Mouse (Mus musculus) forebrain, embryonic 10.5 days (tissue): ENCODE results near the gene Tkt. TPM values are rescaled to one million over a fixed set of nuclear protein-coding genes. Genes with fewer than 3 reads are reported as not detected.

Source experiments
- DNase-seq: peaks from one replicate; pipeline ENCODE4 v3.0.0-alpha.2; 2017; ENCODE audit warnings: low spot score; ENCODE audit errors: extremely low spot score
- H3K27ac ChIP-seq: fragments of 300-500 bp; sonication (generic); 2 replicates; pipeline ENCODE4 v1.5.1; 2016; ENCODE audit warnings: mild to moderate bottlenecking
- H3K27me3 ChIP-seq: fragments of 300-500 bp; sonication (generic); 2 replicates; pipeline ENCODE4 v1.6.1; 2016; ENCODE audit warnings: mild to moderate bottlenecking; ENCODE audit not compliant: poor library complexity, severe bottlenecking
- H3K36me3 ChIP-seq: fragments of 300-500 bp; sonication (generic); replicated peaks from 2 replicates; pipeline ENCODE4 v1.6.1; 2016; ENCODE audit warnings: mild to moderate bottlenecking, moderate library complexity
- H3K4me1 ChIP-seq: fragments of 300-500 bp; sonication (generic); 2 replicates; pipeline ENCODE4 v1.6.1; 2016
- H3K4me3 ChIP-seq: fragments of 300-500 bp; sonication (generic); 2 replicates; pipeline ENCODE4 v1.5.1; 2016; ENCODE audit warnings: mild to moderate bottlenecking, moderate library complexity
- H3K9me3 ChIP-seq: fragments of 300-500 bp; sonication (generic); 2 replicates; pipeline ENCODE4 v1.6.1; 2016; ENCODE audit warnings: mild to moderate bottlenecking, moderate library complexity
- WGBS: fragments of 180-500 bp; shearing (Covaris S2); methylation state at CpG from one replicate; pipeline ENCODE4 v1.1.7; 2016; 5-methylcytosine and 5-hydroxymethylcytosine counted together
- polyA plus RNA-seq: library from polyadenylated mRNA; unstranded; fragments of >200 nt; fragmentation: Nextera tagmentation; extraction: Ambion mirVana; gene quantifications from 2 replicates; pipeline ENCODE4 v1.2.1, GENCODE M21; 2016

Gene Tkt
- polyA plus RNA-seq, 1 experiment from 2014 or later, result 351 TPM

DNA sequence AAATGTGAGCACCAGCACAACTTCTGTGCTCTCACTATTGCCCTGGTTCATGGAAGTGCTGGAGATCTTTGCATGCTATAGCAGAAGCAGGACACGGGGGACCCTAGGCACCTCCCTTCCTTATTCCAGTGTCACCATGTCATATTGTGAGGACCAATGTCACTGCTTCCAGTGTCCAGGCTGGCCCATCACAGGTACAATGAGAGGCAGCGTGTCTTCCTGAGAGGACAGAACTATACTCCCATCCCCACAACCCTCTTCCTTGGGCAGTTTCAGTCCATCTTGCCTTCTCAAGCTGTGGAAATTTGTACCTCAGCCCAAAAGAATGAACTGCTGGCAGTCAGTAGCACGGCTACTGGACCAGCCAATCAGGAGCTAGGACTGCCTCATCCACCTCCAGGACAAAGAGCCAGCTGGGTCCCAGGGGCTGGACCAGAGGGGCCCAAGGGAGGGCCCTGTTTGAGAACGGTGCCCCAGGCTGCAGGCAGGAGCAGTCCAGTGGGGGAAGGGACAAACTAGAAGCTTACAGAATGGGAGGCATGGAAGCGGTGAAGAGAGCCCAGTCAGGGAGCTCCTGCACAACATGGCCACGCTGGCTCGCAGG, 46.0 kb downstream of the Tkt start:
- H3K4me3 ChIP-seq, result peak overlapping the region; percentile 37
- no peaks in the 10 kb centered on the region for H3K9me3 ChIP-seq
- H3K4me1 ChIP-seq, result peaks cover 46% of the 10 kb centered on the region
- peaks cover 21% of the 10 kb centered on the region for H3K36me3 ChIP-seq
- WGBS, result 21% methylated on average over 7 of the region's 7 CpGs
- peak; percentile 85 for DNase-seq
- H3K27me3 ChIP-seq, result no peaks in the 10 kb centered on the region
- H3K27ac ChIP-seq, result peak overlapping the region; percentile 92

DNA sequence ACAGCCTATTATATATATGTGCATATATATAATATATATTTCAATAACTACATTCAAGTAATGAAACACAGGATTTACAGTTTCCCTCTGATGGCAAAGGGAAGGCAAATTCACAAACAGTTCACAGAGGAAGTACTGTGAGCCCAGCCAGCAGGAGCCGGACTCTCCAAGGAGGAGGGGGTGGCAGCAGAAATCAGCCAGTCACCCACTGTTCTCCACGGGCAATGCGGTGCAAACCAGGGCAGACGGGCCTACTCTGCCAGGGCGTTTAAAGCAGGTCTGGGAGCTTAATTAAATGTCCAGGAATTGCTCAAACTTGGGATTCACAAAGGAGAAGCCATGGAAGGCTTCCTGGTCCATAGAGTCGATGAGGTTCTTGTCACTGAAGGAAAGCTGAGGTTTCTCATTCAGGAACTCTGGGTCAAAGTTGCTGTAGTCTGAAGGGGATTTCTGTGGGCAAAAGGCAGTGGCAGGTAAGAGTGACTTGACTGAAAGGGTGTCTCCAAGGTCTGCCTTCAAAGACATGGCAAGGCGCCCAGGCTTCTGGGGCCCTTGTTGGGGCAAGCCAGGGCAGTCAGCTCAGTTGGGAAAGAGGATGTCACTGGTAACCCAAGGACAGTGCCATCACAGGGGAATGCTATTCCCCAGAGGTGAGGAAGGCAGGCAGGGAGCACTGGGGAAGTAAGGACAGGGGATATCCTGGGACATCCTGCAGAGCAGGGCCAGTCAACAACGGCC, 47.6 kb downstream of the Tkt start:
- peak overlapping the region; percentile 63 for H3K27ac ChIP-seq
- peaks cover 33% of the 10 kb centered on the region for H3K4me1 ChIP-seq
- no peaks in the 10 kb centered on the region for H3K27me3 ChIP-seq
- no peak for DNase-seq
- WGBS, result 89% methylated on average over 8 of the region's 8 CpGs
- H3K9me3 ChIP-seq, result no peaks in the 10 kb centered on the region
- H3K4me3 ChIP-seq, result no peak overlapping the region
- peaks cover 34% of the 10 kb centered on the region for H3K36me3 ChIP-seq

DNA sequence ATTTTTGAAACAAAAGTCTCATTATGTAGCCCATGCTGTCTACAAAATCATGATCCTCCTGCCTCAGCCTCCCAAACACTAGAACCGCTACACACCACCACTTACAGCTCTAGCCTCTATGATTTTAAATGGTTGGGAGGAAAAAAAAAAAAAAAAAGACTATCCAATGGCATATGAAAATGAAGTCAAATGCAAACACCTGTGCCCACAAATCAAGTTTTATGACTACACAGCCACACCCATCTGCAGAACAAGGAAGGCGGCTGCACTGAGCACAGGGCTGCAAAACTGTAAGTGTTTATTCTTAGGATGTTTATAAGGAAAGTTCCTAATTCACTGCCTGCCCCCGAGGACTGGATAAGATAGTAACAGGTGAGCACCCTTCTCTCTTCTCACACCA, 48.2 kb downstream of the Tkt start:
- no peak for DNase-seq
- peaks cover 30% of the 10 kb centered on the region for H3K4me1 ChIP-seq
- H3K27ac ChIP-seq, result no peak overlapping the region
- H3K4me3 ChIP-seq, result no peak overlapping the region
- peaks cover 40% of the 10 kb centered on the region for H3K36me3 ChIP-seq
- H3K27me3 ChIP-seq, result no peaks in the 10 kb centered on the region
- no peaks in the 10 kb centered on the region for H3K9me3 ChIP-seq
- WGBS, result 94% methylated on average over 3 of the region's 3 CpGs

DNA sequence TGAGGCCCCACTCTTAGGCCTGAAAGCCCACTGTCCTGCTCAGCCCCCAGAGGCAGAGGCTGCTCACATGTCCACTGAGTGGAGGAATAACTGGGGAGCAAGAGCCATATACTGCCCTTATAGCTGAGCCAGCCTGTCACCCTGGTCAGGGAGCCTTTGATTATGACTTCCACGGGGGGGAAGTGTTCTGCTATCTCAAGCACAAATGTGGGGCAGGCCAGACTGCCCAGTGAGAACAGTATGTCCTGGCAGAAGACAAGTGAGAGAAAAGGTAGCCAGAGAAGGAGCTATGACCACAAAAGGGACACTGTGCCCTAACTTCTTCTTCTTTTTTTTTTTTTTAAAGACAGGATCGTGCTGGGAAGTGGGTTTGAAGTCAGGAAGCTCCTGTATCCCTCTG, 49.0 kb downstream of the Tkt start:
- Histone ChIP-seq H3K9me3 (no peaks in the 10 kb centered on the region), H3K4me1 (peaks cover 25% of the 10 kb centered on the region), H3K27ac (0 out of 2 replicates have a peak overlapping the region, but pooled peaks have one; percentile 17), H3K36me3 (peaks cover 48% of the 10 kb centered on the region), H3K27me3 (no peaks in the 10 kb centered on the region), H3K4me3 (no peak overlapping the region)
- no peak for DNase-seq
- 77% methylated on average over 2 of the region's 2 CpGs for WGBS

DNA sequence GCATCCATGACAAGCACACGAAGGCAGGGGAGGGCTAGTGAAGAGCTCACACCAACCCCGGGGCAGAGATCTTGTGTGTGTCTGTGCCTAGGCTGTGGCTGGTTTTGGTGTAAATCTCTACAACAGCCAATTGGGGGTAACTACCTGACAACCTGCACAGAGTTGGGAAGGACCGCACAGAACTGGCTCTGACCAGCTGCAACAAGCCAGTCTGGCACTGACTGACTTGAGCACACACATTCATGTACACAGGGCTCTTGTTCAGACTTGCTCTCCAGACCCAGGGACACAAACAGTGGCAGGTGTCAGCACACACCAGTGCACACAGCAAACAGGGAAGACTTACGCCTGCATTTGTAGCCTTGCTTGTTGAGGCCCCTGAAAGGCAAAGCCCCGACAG, 58.7 kb downstream of the Tkt start:
- 94% methylated on average over 5 of the region's 5 CpGs for WGBS

DNA sequence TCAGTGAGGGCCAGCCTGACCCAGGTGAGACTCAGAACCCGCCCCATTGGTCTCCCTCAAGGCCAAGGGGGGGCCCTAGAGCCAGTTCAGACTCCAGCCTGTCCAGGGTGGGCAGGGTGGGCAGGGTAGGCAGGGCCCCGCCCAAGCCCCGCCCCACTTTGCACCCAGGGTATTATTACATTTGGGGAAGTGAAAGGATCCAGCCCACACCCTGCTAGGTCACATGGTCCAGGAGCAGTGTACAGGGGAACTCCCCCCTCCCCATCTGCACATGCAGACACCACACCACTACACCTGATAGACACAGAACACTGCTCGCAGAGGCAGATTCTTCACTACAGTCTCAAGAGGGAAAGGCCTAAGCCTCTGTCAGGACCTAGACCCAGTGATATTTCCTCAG, 59.5 kb downstream of the Tkt start:
- Histone ChIP-seq H3K9me3 (no peaks in the 10 kb centered on the region), H3K36me3 (peaks cover 22% of the 10 kb centered on the region), H3K4me3 (no peak overlapping the region), H3K4me1 (peaks cover 24% of the 10 kb centered on the region), H3K27ac (no peak overlapping the region), H3K27me3 (no peaks in the 10 kb centered on the region)
- 83% methylated on average over 4 of the region's 4 CpGs for WGBS
- no peak for DNase-seq

More for the DNA sequence above, 58.7 kb downstream of the Tkt start:
- H3K4me1 ChIP-seq, result peaks cover 17% of the 10 kb centered on the region
- H3K27me3 ChIP-seq, result no peaks in the 10 kb centered on the region
- H3K36me3 ChIP-seq, result peaks cover 31% of the 10 kb centered on the region
- no peak overlapping the region for H3K4me3 ChIP-seq
- no peak for DNase-seq
- no peak overlapping the region for H3K27ac ChIP-seq
- no peaks in the 10 kb centered on the region for H3K9me3 ChIP-seq

DNA sequence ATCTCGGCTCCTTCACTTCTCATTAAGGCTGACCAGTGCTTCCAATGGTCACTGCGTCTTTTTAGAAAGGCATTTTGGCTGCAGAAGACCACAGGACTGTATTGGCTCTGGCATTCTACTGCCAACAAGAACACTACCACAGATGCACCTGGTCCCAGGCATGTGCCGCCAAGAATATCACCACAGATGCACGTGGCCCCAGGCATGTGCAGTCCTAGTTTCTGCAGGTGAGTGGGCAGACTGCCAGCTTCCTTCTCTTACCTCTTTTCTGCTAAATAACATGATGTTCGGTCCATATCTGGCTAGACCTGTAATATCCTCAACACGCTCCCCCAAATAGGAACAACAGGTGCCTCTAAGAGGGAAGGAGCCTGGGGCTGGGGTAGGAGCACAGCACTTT, 60.0 kb downstream of the Tkt start:
- H3K9me3 ChIP-seq, result no peaks in the 10 kb centered on the region
- peaks cover 26% of the 10 kb centered on the region for H3K4me1 ChIP-seq
- H3K27ac ChIP-seq, result no peak overlapping the region
- no peak overlapping the region for H3K4me3 ChIP-seq
- H3K36me3 ChIP-seq, result peaks cover 21% of the 10 kb centered on the region
- DNase-seq, result no peak
- 90% methylated on average over 6 of the region's 6 CpGs for WGBS
- no peaks in the 10 kb centered on the region for H3K27me3 ChIP-seq

DNA sequence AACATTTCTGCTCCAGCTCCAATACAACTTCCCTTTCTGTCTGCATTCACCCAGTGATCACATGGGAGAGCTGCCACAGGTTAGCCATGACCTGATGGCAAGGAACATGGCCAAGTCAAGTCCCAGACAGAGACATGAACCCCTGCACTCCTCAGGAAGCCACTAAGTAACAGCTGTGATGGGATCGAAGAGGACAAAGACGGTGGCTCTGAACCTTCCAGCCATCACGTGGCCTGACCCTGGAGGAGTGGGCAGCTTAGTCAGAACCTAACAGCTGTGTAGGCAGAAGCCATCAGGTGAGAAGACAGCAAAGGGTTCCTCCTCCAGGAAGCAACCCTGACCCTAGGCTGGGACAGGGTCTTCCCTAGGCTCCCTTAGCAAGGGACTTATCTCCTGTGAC, 61.3 kb downstream of the Tkt start:
- no peaks in the 10 kb centered on the region for H3K27me3 ChIP-seq
- H3K9me3 ChIP-seq, result no peaks in the 10 kb centered on the region
- H3K36me3 ChIP-seq, result peaks cover 18% of the 10 kb centered on the region
- no peak overlapping the region for H3K4me3 ChIP-seq
- peak overlapping the region; percentile 26; the same call in 1 of the 2 replicates for H3K27ac ChIP-seq
- no peak for DNase-seq
- 87% methylated on average over 3 of the region's 3 CpGs for WGBS
- H3K4me1 ChIP-seq, result peaks cover 26% of the 10 kb centered on the region

DNA sequence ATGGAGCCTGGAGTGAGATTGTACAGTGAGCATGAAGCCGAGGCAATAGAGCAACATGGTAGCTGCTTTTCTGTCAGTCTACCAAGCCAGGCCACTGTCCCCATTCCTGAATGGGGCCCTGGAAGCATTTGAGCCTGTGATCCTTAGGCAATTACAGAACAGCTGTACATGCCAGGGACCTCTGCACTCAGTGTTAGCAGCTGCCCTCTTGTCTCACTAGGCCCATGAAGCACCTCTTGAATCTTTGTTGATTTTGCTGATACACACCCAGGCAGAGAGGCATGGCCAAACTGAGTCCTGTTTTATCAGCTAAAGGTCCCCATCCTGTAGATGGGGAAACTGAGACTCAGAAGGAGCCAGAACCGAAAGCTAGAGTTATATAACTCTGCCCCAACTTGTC, 62.1 kb downstream of the Tkt start:
- H3K4me1 ChIP-seq, result peaks cover 26% of the 10 kb centered on the region
- 88% methylated on average over 2 of the region's 2 CpGs for WGBS
- peaks cover 18% of the 10 kb centered on the region for H3K36me3 ChIP-seq
- 0 out of 2 replicates have a peak overlapping the region, but pooled peaks have one; percentile 64 for H3K27ac ChIP-seq
- no peaks in the 10 kb centered on the region for H3K27me3 ChIP-seq
- H3K4me3 ChIP-seq, result no peak overlapping the region
- H3K9me3 ChIP-seq, result no peaks in the 10 kb centered on the region
- no peak for DNase-seq

DNA sequence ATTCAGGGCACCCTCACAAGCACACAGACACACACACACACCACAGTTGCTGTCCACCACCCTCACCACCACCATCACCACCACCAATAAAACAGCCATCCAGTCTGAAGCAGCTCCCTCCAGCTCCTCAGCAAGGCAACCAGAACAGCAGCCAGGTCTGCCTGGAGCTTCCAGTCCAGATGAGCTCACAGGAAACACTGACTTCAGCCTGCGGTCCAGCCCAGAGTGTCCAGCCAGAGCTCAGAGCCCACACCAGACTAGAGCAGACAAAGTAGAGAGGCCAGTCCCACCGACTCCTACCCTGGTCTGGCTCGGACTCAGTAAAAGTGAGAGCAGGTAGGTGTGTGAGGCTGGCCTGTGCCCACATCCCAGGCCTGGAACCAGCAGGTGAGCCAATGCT, 62.8 kb downstream of the Tkt start:
- Histone ChIP-seq H3K27me3 (no peaks in the 10 kb centered on the region), H3K36me3 (peaks cover 18% of the 10 kb centered on the region), H3K27ac (peak overlapping the region; percentile 64), H3K4me1 (peaks cover 26% of the 10 kb centered on the region), H3K9me3 (no peaks in the 10 kb centered on the region), H3K4me3 (no peak overlapping the region)
- no peak for DNase-seq
- 85% methylated on average over 3 of the region's 3 CpGs for WGBS

DNA sequence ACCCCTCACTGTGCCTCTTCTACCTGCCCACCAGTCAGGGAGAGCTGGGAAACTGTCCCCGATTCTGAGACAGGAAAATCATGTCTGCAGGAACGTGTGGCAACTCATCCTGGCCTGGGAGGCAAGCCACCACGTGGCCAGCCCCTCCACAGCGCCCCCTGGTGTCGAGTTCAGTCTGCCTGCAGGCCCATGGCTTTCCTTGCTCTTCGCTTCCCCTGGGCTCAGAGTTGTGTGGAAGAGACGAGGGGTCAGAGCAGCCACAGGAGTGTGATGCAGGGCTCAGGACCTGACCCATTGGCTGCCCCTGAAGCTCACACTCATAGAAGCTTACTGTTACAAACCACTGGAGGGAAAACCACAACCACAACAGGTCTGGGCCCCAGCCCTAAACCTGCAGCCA, 64.4 kb downstream of the Tkt start:
- H3K27me3 ChIP-seq, result no peaks in the 10 kb centered on the region

DNA sequence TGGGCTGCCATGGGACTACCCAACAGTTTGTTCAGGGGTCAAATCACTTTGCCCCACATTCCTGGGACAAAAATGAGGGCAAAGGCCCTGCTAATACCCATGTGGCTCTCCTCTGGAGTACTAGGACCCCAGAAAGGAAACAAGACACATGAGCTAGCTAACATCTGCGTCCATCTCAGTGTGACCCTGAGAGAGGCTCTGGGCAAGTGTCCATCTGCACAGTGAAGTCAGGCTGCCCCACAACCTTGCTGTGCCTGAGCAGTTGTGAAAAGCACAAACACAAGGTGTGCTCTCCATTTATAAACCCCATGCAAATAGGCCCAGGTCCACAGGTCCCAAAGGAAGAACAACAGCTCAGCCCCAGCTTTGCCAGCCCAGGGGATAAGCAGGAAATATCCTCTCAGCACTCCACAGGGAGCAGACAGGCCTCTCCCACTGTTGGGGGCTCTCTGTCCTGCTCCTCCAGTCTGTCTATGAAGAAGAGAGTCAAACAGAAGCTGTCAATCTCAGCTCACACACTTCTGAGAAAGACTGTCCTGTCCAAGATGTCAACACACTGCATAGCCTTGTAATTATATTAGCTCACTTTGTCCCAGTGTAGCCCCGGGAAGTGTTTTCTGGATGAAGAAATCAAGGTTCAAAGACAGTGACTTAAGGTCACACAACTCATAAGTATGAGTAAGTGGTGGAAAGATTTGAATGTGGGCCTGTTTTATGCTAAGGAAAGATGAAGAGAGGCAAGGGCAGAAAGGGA, 65.0 kb downstream of the Tkt start:
- Histone ChIP-seq H3K9me3 (no peaks in the 10 kb centered on the region), H3K27ac (peak overlapping the region; percentile 4), H3K4me1 (peaks cover 29% of the 10 kb centered on the region), H3K27me3 (no peaks in the 10 kb centered on the region), H3K36me3 (peaks cover 12% of the 10 kb centered on the region), H3K4me3 (no peak overlapping the region)
- 91% methylated on average over 2 of the region's 2 CpGs for WGBS
- no peak for DNase-seq

More for the DNA sequence above, 64.4 kb downstream of the Tkt start:
- H3K27ac ChIP-seq, result peak overlapping the region; percentile 4
- H3K9me3 ChIP-seq, result no peaks in the 10 kb centered on the region
- no peak overlapping the region for H3K4me3 ChIP-seq
- WGBS, result 27% methylated on average over 7 of the region's 7 CpGs
- peaks cover 13% of the 10 kb centered on the region for H3K36me3 ChIP-seq
- peaks cover 29% of the 10 kb centered on the region for H3K4me1 ChIP-seq
- DNase-seq, result peak; percentile 85

DNA sequence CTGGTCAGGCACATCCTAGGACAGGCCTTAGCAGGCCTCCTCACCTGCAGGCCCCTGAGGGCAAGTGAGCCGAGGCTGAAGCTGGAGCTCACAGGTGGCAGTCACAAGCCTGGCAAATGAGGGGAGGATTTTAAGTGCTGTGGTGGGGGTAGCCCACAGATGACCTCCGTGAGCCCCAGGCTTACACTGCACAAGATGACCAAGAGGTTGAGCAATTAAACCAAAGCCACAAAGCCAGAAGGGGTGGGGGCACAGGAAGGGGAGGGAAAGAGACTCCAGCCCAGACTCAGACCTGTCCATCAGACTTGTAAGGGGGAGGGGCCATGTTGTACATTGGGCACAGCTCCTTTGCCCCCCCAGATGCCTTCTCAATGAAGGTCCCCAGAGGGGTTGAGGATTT, 68.6 kb downstream of the Tkt start:
- no peak for DNase-seq

More for the DNA sequence above, 68.6 kb downstream of the Tkt start:
- H3K4me3 ChIP-seq, result no peak overlapping the region
- no peaks in the 10 kb centered on the region for H3K36me3 ChIP-seq
- no peaks in the 10 kb centered on the region for H3K9me3 ChIP-seq
- no peak overlapping the region for H3K27ac ChIP-seq
- WGBS, result 71% methylated on average over 2 of the region's 2 CpGs
- H3K4me1 ChIP-seq, result peaks cover 15% of the 10 kb centered on the region
- H3K27me3 ChIP-seq, result no peaks in the 10 kb centered on the region
